Mouse (Mus musculus): ENCODE measurements around the gene Lrrn2.

The Lrrn2 gene

DNA sequence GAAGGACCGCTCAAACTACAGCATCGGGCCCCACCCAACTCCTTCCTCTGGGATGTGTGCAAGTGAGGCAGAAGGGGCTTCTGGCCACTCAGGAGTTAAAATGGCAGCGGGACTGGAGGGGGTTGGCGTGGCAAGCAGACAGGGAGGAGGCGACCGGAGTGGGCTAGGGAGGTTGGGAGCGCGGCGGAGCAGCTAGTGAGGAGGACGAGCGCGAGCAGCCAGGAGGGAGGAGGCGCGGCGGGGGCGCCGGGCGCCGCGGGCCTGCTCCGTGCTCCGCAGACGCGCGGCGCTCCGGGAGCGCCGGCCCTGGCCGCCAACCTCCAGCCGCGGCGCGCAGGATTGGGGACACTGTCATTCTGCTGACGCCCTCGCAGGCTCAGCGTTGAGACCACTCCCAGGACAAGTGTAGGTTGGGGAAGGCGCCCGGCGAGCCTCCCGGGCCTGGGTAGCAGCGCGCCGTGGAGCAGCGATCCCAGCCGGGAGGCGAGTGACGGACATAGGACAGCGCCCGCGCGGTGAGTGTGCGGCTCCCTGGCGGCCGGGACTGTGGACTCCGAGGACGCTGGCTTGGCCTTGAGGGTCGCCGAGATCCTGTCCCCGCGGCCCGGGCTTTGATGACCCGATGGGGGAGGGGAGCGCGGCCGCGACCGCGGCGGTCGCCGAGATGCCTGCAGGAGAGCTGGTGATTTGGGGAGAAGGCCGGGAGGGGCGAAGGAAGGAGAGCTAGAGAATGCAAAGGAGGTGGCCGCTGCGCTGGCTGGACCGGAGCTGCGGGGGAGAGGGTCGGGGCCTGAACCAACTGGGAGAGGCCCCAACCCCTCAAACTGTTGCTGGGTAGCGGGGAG is at the start of gene Lrrn2:
Gene Lrrn2, plus strand, starts transcription at position 113 of the 845 bp plus-strand sequence.
- DNase-seq, result peak; percentile 78

DNA sequence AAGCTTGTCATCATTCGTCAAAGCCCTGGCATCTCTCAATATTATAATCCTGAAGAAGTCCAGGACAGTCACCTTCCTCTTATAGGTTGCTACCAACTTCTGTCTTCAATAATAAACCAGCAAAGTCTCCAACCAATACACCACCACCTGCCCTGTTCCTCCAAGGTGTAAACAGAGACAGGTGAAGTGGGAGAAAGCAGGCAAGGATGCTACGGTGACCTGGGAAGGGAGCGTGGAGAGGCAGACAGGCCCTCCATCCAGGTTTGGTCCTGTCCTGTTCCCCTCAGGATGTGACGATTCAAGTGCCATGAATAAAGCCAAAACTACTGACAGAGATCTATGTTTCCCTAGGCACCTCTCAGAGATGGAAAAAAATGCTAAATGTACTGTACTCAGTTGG is 48.1 kb upstream of the Lrrn2 start:
- DNase-seq, result no peak

GRCm38 (mm10) chr1:132834037-132834436 is 46.0 kb upstream of the Lrrn2 start:
- DNase-seq, result no peak

GRCm38 (mm10) chr1:132836895-132837294 is 43.2 kb upstream of the Lrrn2 start:
- no peak for DNase-seq

DNA sequence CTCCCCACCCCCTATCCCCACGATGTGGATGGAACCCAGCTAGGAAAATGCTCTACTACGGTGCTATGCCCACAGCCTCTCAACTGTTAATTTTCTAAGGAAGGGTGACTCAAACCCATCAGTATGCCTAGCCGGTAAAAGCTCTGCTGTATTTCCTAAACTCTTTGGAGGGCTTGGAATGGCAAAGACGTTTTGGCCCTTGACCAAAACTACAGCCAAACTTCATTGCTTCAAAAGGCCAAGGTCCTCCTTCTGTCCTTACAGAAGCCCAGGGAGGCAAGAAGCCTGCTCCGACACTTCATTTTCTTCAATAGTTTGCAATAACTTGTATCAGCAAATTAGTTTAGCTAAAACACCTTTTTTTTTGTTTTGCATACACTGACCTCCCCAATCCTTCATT is 42.4 kb upstream of the Lrrn2 start:
- DNase-seq, result no peak

GRCm38 (mm10) chr1:132838371-132838770 is 41.7 kb upstream of the Lrrn2 start:
- no peak for DNase-seq

GRCm38 (mm10) chr1:132843612-132844011 is 36.5 kb upstream of the Lrrn2 start:
- DNase-seq, result no peak

DNA sequence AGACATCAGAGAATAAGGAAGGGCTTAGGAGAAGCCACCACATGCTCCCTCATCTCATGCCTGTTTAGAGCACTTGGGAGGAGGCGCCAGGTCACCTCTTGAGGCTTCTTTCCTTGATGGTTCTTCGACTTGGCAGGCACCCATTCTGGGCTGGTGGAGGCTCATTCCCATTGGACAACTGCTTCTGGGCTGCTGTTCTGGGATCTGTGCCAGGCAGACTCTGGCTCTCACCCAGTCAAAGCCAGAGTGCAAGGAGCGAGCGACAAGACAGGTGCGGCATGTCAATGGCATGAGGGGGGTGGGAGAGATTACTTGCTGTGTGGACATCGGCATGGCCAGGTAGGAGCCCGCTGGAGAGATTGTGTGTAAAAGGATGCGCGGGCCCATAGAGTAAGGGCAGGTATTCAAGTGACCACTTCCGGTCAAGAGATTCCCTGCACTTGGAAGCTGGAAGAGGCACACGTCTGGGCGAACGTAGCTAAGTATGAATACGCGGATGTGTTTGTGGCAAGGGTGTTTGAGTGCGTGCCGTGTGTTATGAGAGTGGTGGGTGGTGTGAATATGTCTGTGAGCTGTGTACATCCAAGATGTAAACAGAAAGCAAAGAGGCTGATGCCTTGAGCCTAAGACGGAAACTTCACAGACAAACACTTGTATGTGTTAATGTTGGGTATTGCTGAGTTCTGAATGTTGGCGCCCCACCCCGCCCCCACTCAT is 35.8 kb upstream of the Lrrn2 start:
- DNase-seq, result peak; percentile 62

DNA sequence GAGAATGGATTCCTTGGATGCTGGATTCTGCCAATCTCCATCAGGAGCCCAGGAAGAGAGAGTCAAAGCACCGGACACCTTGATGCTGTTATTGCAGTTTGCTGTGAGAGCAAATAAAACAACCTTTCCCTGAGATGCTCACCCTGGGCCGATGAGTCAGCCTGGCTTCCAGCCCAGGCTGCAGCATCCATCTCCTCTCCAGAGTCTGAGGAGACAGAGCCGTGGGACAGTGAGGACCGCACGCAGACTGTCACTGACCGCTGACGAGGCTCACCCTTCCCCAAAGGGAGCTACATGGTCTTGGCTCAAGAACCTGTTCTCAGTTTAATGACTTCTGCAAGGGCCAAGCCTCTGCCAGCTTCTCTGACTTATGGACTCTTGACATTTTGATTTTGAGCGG is 34.3 kb upstream of the Lrrn2 start:
- DNase-seq, result no peak

DNA sequence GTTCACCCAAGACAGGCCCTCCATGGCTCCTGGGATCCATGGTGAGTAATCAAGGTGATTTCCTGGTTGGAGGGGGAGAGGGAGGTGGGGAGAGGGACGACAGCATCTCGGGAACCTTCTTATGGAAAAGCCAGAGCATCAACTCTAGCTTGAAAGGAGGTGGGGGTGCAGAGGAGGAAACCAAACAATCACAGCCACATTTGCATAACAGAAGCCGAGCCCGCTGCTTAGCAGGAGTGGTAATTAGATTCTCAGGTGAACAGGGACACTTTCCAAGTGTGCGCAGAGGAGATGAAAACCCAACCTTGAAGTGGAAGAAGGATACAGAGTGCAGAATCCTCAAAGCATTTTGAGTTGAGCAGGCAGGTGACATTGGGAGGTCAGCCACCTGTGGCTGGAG is 29.3 kb upstream of the Lrrn2 start:
- DNase-seq, result no peak

GRCm38 (mm10) chr1:132851296-132851695 is 28.8 kb upstream of the Lrrn2 start:
- no peak for DNase-seq

DNA sequence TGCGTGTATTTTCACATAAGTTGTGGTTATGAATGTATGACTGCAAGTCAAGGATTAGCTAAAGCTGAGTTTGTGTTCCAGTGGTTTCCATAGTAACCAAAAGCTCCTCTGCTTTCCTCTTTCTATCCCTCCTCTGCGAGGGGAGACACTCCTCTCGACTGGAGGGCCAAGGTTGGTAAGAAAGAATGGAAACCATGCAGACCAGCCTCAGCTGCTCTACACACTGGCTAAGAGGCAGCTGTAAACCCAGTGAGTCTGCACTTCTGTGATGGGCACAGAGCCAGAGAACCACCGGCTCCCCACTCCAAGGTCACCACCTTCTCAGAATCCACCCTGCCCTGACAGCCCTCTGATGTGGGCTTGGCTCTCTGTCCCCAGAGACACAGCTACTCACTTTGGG is 28.3 kb upstream of the Lrrn2 start:
- DNase-seq, result no peak

DNA sequence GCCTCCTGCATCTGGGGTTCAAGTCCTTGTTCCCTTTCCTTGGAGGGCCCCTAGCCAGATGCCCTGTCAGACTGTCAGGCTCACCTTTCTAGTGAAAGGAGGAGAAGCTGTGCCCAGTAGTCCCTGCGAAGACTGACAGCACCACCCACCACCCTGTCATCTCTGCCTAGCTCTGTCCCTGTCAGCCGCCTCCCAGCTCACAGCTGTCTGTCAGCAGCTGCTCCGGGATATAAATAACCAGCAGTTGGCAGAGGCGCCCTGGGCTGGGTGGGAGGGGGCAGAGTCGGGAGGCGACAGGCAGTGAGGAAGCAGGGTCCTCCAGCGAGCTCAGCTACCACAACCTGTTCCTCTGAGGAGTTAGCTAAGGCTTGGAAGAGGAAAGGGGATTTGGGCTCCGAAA is 26.8 kb upstream of the Lrrn2 start:
- DNase-seq, result peak; percentile 42

- peak; percentile 32 for DNase-seq
These were observed 21.3 kb upstream of the Lrrn2 start for GRCm38 (mm10) chr1:132858516-132859383.

DNA sequence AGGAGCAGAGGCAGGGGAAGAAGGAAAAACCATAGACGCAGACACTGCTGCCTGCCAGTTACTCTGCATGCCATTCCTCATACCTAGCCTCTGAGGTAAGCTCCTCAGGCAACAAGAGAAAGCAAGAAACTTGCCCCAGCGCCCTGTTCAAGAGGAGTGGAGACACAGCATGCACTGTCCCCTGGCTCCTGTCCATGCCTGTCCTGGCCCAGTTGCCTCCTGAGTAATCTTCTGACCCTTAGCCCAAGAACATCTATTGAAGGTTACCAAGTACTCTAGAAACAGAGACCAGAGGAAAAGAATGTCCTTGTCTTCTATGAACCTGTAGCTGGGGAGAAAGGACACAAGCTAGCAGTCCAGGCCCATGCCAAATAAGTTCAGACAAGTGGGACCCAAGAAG is 15.9 kb upstream of the Lrrn2 start:
- DNase-seq, result no peak

DNA sequence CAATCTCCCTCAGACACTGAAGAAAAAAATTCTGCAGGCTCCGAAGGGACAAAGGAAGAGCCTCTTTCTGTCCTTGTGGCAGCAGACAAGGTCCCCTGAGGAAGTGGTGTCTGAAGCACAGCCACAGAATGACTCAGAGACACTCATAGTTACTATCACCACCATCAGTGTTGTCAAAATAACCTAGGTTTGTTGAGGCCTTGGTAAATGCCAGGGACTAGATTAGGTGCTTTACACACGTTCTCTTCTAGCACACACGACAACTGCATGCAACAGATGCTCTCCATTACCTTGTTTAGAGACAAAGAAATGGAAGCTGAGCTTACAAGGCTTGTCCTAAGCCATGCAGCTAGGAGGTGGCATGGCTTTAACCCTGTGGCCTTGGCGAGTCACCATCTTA is 14.5 kb upstream of the Lrrn2 start:
- no peak for DNase-seq

GRCm38 (mm10) chr1:132870327-132870726 is 9.7 kb upstream of the Lrrn2 start:
- no peak for DNase-seq

DNA sequence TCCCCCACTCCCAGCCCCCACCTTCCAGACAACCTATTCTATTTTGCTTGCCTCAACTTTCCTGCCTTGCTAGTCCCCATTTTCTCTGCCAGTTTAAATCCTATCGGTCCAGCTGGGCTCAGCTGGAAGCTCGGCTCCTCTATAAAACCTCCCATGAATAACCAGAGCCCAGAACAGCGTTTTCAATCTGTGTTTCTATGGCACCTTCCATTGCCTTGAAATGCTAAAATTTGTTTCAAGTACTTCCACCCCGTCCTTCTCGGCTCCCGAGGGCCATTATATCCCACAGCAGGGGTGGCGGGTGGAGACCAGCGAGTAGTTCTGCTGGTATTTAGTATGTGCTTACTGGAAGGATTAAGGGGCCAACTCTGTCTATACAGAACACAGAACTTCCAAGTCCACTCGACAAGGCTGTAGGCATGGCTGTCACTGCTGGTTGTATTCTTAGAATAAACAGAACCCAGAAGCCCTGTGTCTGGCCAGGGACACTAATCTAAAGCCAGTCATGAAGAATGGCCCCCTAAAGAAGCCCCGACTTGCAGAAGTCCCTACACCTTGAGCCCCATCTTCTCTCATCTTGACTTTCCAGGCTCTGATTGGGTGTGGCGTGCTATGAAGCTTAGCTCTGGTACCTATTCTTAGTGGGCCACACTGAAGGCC is 992 bp upstream of the Lrrn2 start:
- no peak for DNase-seq

DNA sequence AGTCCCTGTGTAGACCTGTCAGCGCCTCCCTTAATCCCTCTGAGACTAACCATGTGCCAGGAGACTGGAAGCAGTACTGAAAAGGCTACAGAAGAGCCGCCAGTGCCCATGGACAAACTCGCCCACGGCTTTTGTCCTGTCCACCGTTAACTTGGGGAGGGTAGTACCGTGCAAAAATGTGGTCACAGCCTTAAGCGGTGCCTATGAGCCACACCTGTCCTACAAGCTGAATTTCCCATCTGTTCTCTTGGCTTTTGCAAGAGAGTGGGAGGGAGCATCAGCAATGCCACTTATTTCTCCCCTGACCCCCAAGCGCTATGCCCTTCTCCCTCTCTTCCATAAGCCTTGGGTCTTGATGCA is 292 bp upstream of the Lrrn2 start:
- DNase-seq, result no peak

- peak; percentile 65 for DNase-seq
These were observed 1.1 kb downstream of the Lrrn2 start for GRCm38 (mm10) chr1:132881041-132881761.

- DNase-seq, result no peak
These were observed 1.8 kb downstream of the Lrrn2 start for GRCm38 (mm10) chr1:132881836-132882235.

GRCm38 (mm10) chr1:132885701-132886100 is 5.6 kb downstream of the Lrrn2 start:
- DNase-seq, result no peak
